Mouse (Mus musculus): ENCODE results near the gene Apobec3. TPM values are rescaled to one million over a fixed set of nuclear protein-coding genes. Genes with fewer than 3 reads are reported as not detected.
"Not testable (repeated sequence)": the region's sequence is repeated elsewhere in the genome, so short reads cannot be mapped to it uniquely, and the experiment has no call there.

The Apobec3 gene
- polyA plus RNA-seq, 1 experiment from 2014 or later = 18.4 TPM

DNA sequence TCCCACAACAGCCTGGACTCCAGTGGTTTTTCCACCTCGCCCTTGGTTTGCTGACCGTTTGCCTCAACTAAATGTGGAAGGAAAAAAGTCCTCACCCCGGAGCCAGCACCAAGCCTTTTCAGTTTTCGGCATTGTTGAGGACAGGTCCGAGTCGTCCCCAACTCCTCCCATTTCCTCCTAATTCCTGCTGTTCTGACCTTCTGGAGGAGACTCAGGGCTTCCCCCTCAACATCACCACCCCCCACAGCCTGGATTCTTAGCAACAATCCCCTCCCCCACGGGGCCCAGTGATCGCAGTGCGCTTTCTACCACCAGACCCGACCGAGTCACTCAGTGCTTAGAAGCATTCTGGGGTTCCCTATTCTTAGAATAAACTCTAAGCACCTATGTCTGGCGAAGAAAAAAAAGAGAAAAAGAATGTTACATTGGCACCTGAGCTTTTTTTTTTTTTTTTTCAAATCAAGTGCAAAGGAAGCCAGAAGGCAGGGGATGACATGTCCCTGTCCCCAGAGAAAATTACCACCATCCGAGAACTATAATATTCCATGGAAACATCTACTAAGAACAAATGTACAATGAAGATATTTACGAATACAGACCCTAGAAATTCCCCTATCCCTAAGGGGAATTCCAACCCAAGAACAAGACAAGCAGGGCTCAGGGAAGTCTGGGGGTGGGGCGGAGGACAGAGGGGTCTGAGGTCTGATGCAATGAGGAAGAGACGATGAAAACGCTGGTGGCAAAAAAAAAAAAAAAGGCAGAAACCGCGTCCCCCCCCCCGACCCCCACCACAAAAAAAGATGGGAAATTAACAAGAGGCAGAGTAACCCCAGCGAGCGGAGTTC, 42.4 kb downstream of the Apobec3 start:
- no peak for ATAC-seq (ENCODE audit: insufficient number of reproducible peaks, insufficient read depth, low FRiP score, low read depth)
- 3% methylated on average over 22 of the region's 22 CpGs for WGBS
- peaks cover 17% of the 10 kb centered on the region for H3K27me3 ChIP-seq (ENCODE audit: control insufficient read depth, insufficient read depth, low read length)
- H3K27ac ChIP-seq (ENCODE audit: low read length) = no peak overlapping the region
- H3K4me2 ChIP-seq (replicated peaks; ENCODE audit: low read depth, low read length) = peak overlapping the region; percentile 15; the same call in 1 of the 2 replicates
- no peak overlapping the region for H3K9ac ChIP-seq (replicated peaks; ENCODE audit: low read depth, low read length)
- 0 out of 2 replicates have a peak, but pooled peaks cover 2% of the 10 kb centered on the region for H3K4me1 ChIP-seq (ENCODE audit: control insufficient read depth, insufficient read depth, low read length)
- H3K36me3 ChIP-seq (ENCODE audit: control insufficient read depth, insufficient read depth, low read length) = no peaks in the 10 kb centered on the region
- no peak overlapping the region for H3K4me3 ChIP-seq (ENCODE audit: low read depth, low read length)
- no peaks in the 10 kb centered on the region for H3K9me3 ChIP-seq (ENCODE audit: control insufficient read depth, low read depth, low read length)

DNA sequence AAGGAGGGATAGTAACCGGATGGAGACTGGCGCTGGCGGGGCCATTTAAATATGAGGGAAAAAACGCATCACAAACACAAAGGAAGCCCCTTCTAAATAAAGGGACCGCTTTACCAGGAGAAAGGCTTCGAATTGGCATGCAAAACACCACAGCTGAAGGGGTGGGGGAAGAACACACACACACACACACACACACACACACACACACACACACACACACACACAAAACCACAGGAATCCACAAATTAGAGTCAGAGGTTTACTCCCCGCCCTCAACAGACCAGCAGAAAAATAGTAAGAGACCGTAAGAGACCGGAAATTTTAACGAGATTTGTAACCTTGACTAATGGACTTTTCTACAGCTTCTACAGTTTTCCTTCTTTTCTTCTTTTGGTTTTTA, 43.3 kb downstream of the Apobec3 start:
- Histone ChIP-seq H3K9me3 (ENCODE audit: control insufficient read depth, low read depth, low read length) (no peaks in the 10 kb centered on the region), H3K27ac (ENCODE audit: low read length) (no peak overlapping the region), H3K4me3 (ENCODE audit: low read depth, low read length) (no peak overlapping the region), H3K27me3 (ENCODE audit: control insufficient read depth, insufficient read depth, low read length) (peaks cover 17% of the 10 kb centered on the region), H3K36me3 (ENCODE audit: control insufficient read depth, insufficient read depth, low read length) (no peaks in the 10 kb centered on the region), H3K4me1 (ENCODE audit: control insufficient read depth, insufficient read depth, low read length) (0 out of 2 replicates have a peak, but pooled peaks cover 2% of the 10 kb centered on the region), H3K4me2 (replicated peaks; ENCODE audit: low read depth, low read length) (no peak overlapping the region), H3K9ac (replicated peaks; ENCODE audit: low read depth, low read length) (no peak overlapping the region)
- ATAC-seq (ENCODE audit: insufficient number of reproducible peaks, insufficient read depth, low FRiP score, low read depth) = no peak
- 6% methylated on average over 10 of the region's 10 CpGs for WGBS

DNA sequence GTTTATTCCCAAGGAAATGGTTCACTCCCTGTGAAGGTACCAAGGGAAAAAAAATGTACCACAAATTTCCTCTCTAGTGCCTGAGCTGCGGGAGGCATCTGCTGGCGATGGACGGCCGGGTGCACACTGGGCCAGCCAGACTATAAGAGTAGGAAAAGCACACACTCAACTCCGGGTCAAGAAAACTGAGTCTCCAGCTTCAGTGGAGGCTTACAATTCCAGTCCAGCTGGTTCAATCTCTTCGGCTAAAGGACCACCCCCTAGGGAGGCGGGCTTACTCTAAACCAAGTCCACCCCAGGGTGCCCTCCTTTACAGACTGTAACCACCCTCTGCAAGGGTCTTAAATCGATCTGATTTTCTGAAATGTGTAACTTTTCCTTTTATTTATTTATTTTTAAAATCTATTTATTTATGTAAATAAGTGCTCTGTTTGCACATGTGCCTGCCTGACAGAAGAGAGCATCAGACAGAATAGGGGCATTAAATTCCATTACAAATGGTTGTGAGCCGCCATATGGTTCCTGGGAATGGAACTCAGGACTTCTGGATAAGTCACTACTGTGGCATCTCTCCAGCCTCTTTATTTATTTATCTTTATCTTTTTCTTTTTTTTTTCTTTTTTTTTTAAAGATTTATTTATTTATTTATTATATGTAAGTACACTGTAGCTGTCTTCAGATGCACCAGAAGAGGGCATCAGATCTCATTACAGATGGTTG, 44.4 kb downstream of the Apobec3 start:
- Histone ChIP-seq H3K27me3 (ENCODE audit: control insufficient read depth, insufficient read depth, low read length) (peaks cover 17% of the 10 kb centered on the region), H3K36me3 (ENCODE audit: control insufficient read depth, insufficient read depth, low read length) (no peaks in the 10 kb centered on the region), H3K4me1 (ENCODE audit: control insufficient read depth, insufficient read depth, low read length) (0 out of 2 replicates have a peak, but pooled peaks cover 2% of the 10 kb centered on the region), H3K9me3 (ENCODE audit: control insufficient read depth, low read depth, low read length) (no peaks in the 10 kb centered on the region), H3K27ac (ENCODE audit: low read length) (no peak overlapping the region), H3K4me3 (ENCODE audit: low read depth, low read length) (no peak overlapping the region), H3K4me2 (replicated peaks; ENCODE audit: low read depth, low read length) (no peak overlapping the region), H3K9ac (replicated peaks; ENCODE audit: low read depth, low read length) (no peak overlapping the region)
- ATAC-seq (ENCODE audit: insufficient number of reproducible peaks, insufficient read depth, low FRiP score, low read depth) = no peak
- WGBS = 33% methylated on average over 9 of the region's 9 CpGs

DNA sequence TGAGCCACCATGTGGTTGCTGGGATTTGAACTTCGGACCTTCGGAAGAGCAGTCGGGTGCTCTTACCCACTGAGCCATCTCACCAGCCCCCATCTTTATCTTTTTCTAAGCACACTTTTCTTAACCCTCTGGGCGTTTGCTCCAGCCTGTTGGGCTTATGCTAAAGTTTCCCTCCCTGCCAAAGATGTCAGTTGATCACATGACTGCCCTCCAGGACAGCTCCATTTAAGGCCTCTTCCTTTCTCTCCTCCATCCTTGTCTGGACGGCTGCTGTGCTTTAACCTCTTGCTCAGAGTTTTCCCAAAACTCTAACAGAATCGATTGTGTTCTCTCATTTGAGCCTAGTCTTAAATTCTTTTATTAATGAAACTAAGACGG, 44.9 kb downstream of the Apobec3 start:
- Histone ChIP-seq H3K4me1 (ENCODE audit: control insufficient read depth, insufficient read depth, low read length) (0 out of 2 replicates have a peak, but pooled peaks cover 2% of the 10 kb centered on the region), H3K36me3 (ENCODE audit: control insufficient read depth, insufficient read depth, low read length) (no peaks in the 10 kb centered on the region), H3K27ac (ENCODE audit: low read length) (no peak overlapping the region), H3K4me2 (replicated peaks; ENCODE audit: low read depth, low read length) (no peak overlapping the region), H3K9me3 (ENCODE audit: control insufficient read depth, low read depth, low read length) (no peaks in the 10 kb centered on the region), H3K9ac (replicated peaks; ENCODE audit: low read depth, low read length) (no peak overlapping the region), H3K27me3 (ENCODE audit: control insufficient read depth, insufficient read depth, low read length) (peaks cover 17% of the 10 kb centered on the region), H3K4me3 (ENCODE audit: low read depth, low read length) (no peak overlapping the region)
- ATAC-seq (ENCODE audit: insufficient number of reproducible peaks, insufficient read depth, low FRiP score, low read depth) = no peak
- 70% methylated on average over 7 of the region's 7 CpGs for WGBS

DNA sequence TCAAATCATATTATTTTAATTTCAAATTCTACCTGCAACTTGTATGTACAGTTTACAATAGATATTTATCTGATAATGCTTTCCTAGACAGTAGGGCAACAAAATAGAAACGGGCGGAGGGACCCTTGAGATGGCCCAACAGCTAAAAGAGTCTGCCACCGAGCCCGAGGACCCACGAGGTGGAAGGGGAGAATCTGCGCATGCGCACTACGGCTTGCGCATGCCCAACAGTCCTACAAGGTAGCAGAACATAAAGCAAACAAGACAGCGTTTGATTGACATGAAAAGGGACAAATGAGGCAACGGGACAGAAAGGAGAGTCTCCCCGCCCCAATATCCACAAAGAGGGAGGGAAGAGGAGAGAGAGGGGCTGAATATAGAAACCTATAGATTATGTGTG, 47.6 kb downstream of the Apobec3 start:
- Histone ChIP-seq H3K9me3 (ENCODE audit: control insufficient read depth, low read depth, low read length) (no peaks in the 10 kb centered on the region; the same call in 1 of the 2 replicates), H3K4me1 (ENCODE audit: control insufficient read depth, insufficient read depth, low read length) (no peaks in the 10 kb centered on the region), H3K4me2 (replicated peaks; ENCODE audit: low read depth, low read length) (no peak overlapping the region), H3K27me3 (ENCODE audit: control insufficient read depth, insufficient read depth, low read length) (peaks cover 2% of the 10 kb centered on the region; the same call in 1 of the 2 replicates), H3K9ac (replicated peaks; ENCODE audit: low read depth, low read length) (no peak overlapping the region), H3K4me3 (ENCODE audit: low read depth, low read length) (no peak overlapping the region), H3K27ac (ENCODE audit: low read length) (no peak overlapping the region), H3K36me3 (ENCODE audit: control insufficient read depth, insufficient read depth, low read length) (no peaks in the 10 kb centered on the region)
- ATAC-seq (ENCODE audit: insufficient number of reproducible peaks, insufficient read depth, low FRiP score, low read depth) = no peak
- WGBS = 87% methylated on average over 12 of the region's 12 CpGs

DNA sequence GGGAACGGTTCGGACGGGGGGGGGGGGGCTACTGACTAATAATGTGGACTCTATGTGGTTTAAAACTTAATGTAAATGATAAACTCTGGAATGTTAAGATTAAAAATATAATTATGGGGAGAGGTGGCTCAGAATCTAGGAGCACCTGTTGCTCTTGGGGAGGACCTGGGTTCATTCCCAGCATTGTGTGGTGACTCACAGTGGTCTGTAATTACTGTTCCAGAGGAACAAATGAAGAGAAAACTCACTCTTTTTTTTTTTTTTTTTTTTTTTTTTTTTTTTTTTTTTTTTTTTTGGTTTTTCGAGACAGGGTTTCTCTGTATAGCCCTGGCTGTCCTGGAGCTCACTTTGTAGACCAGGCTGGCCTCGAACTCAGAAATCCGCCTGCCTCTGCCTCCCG, 48.0 kb downstream of the Apobec3 start:
- H3K9ac ChIP-seq (replicated peaks; ENCODE audit: low read depth, low read length); H3K4me1 ChIP-seq (ENCODE audit: control insufficient read depth, insufficient read depth, low read length); ATAC-seq (ENCODE audit: insufficient number of reproducible peaks, insufficient read depth, low FRiP score, low read depth); H3K36me3 ChIP-seq (ENCODE audit: control insufficient read depth, insufficient read depth, low read length); H3K4me3 ChIP-seq (ENCODE audit: low read depth, low read length); H3K27me3 ChIP-seq (ENCODE audit: control insufficient read depth, insufficient read depth, low read length); H3K27ac ChIP-seq (ENCODE audit: low read length); H3K4me2 ChIP-seq (replicated peaks; ENCODE audit: low read depth, low read length); H3K9me3 ChIP-seq (ENCODE audit: control insufficient read depth, low read depth, low read length): not testable (repeated sequence)
- WGBS = 89% methylated on average over 5 of the region's 7 CpGs

DNA sequence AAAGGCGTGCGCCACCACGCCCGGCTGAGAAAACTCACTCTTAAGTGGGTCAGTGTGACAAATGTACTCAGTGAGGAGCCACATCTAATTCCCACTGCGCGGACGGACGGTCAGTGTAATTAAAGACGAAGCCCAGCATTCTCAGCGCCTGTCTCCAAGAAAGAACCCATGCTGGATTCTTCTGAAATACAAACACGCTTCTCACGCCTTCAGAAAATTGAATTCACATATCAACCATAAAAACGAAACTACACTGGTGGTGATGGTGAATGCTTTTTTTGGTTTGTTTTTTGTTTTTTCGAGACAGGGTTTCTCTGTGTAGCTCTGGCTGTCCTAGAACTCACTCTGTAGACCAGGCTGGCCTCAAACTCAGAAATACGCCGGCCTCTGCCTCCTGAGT, 48.5 kb downstream of the Apobec3 start:
- no peak for ATAC-seq (ENCODE audit: insufficient number of reproducible peaks, insufficient read depth, low FRiP score, low read depth)
- no peaks in the 10 kb centered on the region for H3K36me3 ChIP-seq (ENCODE audit: control insufficient read depth, insufficient read depth, low read length)
- H3K9me3 ChIP-seq (ENCODE audit: control insufficient read depth, low read depth, low read length) = no peaks in the 10 kb centered on the region; the same call in 1 of the 2 replicates
- no peak overlapping the region for H3K9ac ChIP-seq (replicated peaks; ENCODE audit: low read depth, low read length)
- H3K27me3 ChIP-seq (ENCODE audit: control insufficient read depth, insufficient read depth, low read length) = no peaks in the 10 kb centered on the region
- H3K4me3 ChIP-seq (ENCODE audit: low read depth, low read length) = no peak overlapping the region
- H3K4me1 ChIP-seq (ENCODE audit: control insufficient read depth, insufficient read depth, low read length) = no peaks in the 10 kb centered on the region
- no peak overlapping the region for H3K4me2 ChIP-seq (replicated peaks; ENCODE audit: low read depth, low read length)
- no peak overlapping the region for H3K27ac ChIP-seq (ENCODE audit: low read length)
- 84% methylated on average over 16 of the region's 16 CpGs for WGBS

DNA sequence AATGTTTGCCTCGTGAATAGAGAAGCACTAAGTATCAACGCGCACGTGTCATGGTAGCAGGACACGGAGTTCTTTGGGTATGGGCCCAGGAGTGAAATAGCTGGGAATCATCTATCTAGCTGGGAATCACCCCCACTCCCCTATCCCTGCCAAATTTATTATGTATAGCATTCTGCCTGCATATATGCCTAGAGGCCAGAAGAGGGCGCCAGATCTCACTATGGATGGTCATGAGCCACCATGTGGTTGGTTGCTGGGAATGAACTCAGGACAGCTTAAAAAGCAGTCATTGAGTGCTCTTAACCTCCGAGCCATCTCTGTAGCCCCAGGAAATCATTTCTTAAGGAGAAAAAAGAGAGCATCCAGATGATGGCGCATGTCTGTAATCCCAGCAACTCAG, 49.5 kb downstream of the Apobec3 start:
- no peaks in the 10 kb centered on the region for H3K4me1 ChIP-seq (ENCODE audit: control insufficient read depth, insufficient read depth, low read length)
- ATAC-seq (ENCODE audit: insufficient number of reproducible peaks, insufficient read depth, low FRiP score, low read depth) = no peak
- 25% methylated on average over 8 of the region's 8 CpGs for WGBS

More for the DNA sequence above, 49.5 kb downstream of the Apobec3 start:
- no peaks in the 10 kb centered on the region for H3K27me3 ChIP-seq (ENCODE audit: control insufficient read depth, insufficient read depth, low read length)
- no peak overlapping the region for H3K9ac ChIP-seq (replicated peaks; ENCODE audit: low read depth, low read length)
- H3K27ac ChIP-seq (ENCODE audit: low read length) = no peak overlapping the region
- no peaks in the 10 kb centered on the region for H3K36me3 ChIP-seq (ENCODE audit: control insufficient read depth, insufficient read depth, low read length)
- H3K4me2 ChIP-seq (replicated peaks; ENCODE audit: low read depth, low read length) = no peak overlapping the region
- H3K4me3 ChIP-seq (ENCODE audit: low read depth, low read length) = no peak overlapping the region
- H3K9me3 ChIP-seq (ENCODE audit: control insufficient read depth, low read depth, low read length) = no peaks in the 10 kb centered on the region; the same call in 1 of the 2 replicates
